Mouse (Mus musculus) heart, embryonic 14.5 days (tissue): ENCODE measurements at regions not wholly inside any gene's neighbourhood (a gene's known extent, or its start where the extent isn't known, plus 50 kb on each side); places are given as distances from the start of the nearest gene placed in this dataset.
A peak's percentile ranks its signal among the peaks of the same experiment; 100 is the strongest.

Source experiments
- ATAC-seq: fragments of 200-750 bp; cut with Nextera tagmentation; 2 replicates; pipeline ENCODE4 v1.8.0; 2017; ENCODE audit warnings: low read depth, moderate TSS enrichment; ENCODE audit not compliant: insufficient number of reproducible peaks, insufficient read depth, low FRiP score
- H3K27ac ChIP-seq, 2 experiments: fragments of 200-500 bp in 1 of 2; fragments of 300-500 bp in 1 of 2; sonication (generic) in 1 of 2; replicated peaks in 1 of 2; 2 replicates each; pipeline ENCODE4 v1.5.1; 2012 to 2014; ENCODE audit warnings: low read depth in 2 of 2, low read length in 2 of 2, control low read depth in 1 of 2, mild to moderate bottlenecking in 1 of 2, mixed read lengths in 1 of 2; ENCODE audit not compliant: control insufficient read depth in 1 of 2, insufficient read depth in 1 of 2
- H3K27me3 ChIP-seq: fragments of 300-500 bp; sonication (generic); 2 replicates; pipeline ENCODE4 v1.6.1; 2014; ENCODE audit warnings: mild to moderate bottlenecking, low read length, control low read depth; ENCODE audit not compliant: control insufficient read depth, insufficient read depth
- H3K36me3 ChIP-seq: fragments of 300-500 bp; sonication (generic); 2 replicates; pipeline ENCODE4 v1.6.1; 2014; ENCODE audit warnings: mild to moderate bottlenecking, control low read depth, low read length, mixed read lengths; ENCODE audit not compliant: control insufficient read depth, insufficient read depth
- H3K4me1 ChIP-seq, 2 experiments: fragments of 200-500 bp in 1 of 2; fragments of 300-500 bp in 1 of 2; sonication (generic) in 1 of 2; 2 replicates each; pipeline ENCODE4 v1.6.1; 2012 to 2014; ENCODE audit warnings: low read length in 2 of 2, control low read depth in 1 of 2, mixed read lengths in 1 of 2; ENCODE audit not compliant: control insufficient read depth in 2 of 2, insufficient read depth in 2 of 2
- H3K4me2 ChIP-seq: fragments of 300-500 bp; sonication (generic); 2 replicates; pipeline ENCODE4 v1.6.1; 2014; ENCODE audit warnings: mild to moderate bottlenecking, low read length
- H3K4me3 ChIP-seq, 2 experiments: fragments of 200-500 bp in 1 of 2; fragments of 300-500 bp in 1 of 2; sonication (generic) in 1 of 2; 2 replicates each; pipeline ENCODE4 v1.5.1; 2012 to 2014; ENCODE audit warnings: low read length in 2 of 2, mild to moderate bottlenecking in 2 of 2, control low read depth in 1 of 2, low read depth in 1 of 2, moderate library complexity in 1 of 2; ENCODE audit not compliant: control insufficient read depth in 1 of 2, insufficient read depth in 1 of 2
- H3K9ac ChIP-seq: fragments of 300-500 bp; sonication (generic); 2 replicates; pipeline ENCODE4 v1.6.1; 2014; ENCODE audit warnings: mild to moderate bottlenecking, low read length
- H3K9me3 ChIP-seq: fragments of 300-500 bp; sonication (generic); 2 replicates; pipeline ENCODE4 v1.6.1; 2016; ENCODE audit warnings: low read length, control low read depth; ENCODE audit not compliant: control insufficient read depth
- WGBS: fragments of 180-500 bp; shearing (Covaris S2); extraction: QIAGEN DNeasy Blood & Tissue Kit; methylation state at CpG from one replicate; pipeline ENCODE4 v1.1.7; 2014; 5-methylcytosine and 5-hydroxymethylcytosine counted together

DNA sequence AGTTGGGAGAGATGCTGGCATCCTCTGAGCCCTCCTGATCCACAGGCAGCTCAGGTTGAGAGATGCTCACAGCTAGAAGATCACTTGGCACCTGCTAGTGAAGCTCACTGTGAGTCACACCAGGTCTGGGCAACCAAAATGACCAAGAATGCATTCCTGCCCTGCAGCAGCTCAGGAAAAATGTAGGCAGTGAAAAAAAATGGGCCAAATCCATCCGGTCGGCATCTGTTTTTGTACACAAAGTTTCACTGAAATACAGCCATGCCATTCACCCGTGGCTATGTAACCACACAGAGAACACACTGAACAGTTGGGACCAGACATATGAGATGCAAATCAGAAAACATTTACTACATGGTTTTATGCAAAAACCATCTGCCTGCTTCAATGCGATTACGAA lies 135.1 kb downstream of the Tomm20 start:
- H3K4me2 ChIP-seq: no peak overlapping the region
- H3K27ac ChIP-seq: no peak overlapping the region
- no peaks in the 10 kb centered on the region for H3K36me3 ChIP-seq
- ATAC-seq: no peak
- no peak overlapping the region for H3K9ac ChIP-seq
- no peaks in the 10 kb centered on the region for H3K27me3 ChIP-seq
- H3K9me3 ChIP-seq: peaks cover 7% of the 10 kb centered on the region; the same call in 1 of the 2 replicates
- H3K4me3 ChIP-seq: no peak overlapping the region
- 92% methylated on average over 5 of the region's 5 CpGs for WGBS
- peaks cover 19 to 22% of the 10 kb centered on the region in 2 experiments for H3K4me1 ChIP-seq

DNA sequence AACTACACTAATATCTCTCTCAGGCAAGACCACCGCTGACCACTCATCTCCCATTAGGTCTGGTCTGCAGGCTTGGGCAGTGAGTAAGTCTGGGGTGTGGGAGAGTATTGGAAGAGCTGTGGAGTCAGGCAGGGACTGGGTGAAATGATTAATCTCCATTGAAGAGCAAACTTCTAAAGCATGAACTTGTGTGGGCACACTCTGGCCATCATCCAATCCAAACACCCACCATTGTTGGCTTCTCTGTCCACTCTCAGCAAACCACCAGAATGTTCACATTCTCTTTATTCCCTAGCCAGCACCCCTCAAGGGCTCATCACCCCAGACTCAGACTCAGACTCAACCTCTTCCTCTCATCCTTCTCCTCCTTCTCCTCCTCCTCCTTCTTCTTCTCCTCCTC lies 136.3 kb downstream of the Tomm20 start:
- H3K27me3 ChIP-seq: no peaks in the 10 kb centered on the region
- ATAC-seq: no peak
- no peak overlapping the region for H3K9ac ChIP-seq
- H3K4me3 ChIP-seq: no peak overlapping the region
- no peaks in the 10 kb centered on the region for H3K36me3 ChIP-seq
- peaks cover 21 to 27% of the 10 kb centered on the region in 2 experiments for H3K4me1 ChIP-seq
- 69% methylated on average over 1 of the region's 1 CpGs for WGBS
- H3K27ac ChIP-seq: no peak overlapping the region
- H3K9me3 ChIP-seq: peaks cover 7% of the 10 kb centered on the region; the same call in 1 of the 2 replicates
- H3K4me2 ChIP-seq: no peak overlapping the region

DNA sequence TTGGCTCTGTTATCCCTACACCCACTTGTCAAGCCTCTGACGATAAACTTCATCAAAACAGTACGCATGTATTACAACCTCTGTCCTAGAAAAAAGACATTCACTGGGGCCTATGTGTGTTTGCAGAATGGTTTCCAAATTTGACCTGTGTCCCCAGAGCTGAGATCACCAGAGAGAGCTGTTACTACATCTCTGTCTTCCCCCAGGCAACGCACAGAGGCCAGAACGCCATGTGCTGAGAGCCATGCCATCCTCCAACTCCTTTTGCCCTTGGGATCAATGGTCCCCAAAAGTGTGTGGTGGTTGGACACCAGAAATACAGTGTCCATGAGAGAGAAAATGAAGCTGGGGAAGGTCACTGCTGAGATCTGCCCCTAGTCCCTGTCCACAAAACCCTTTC lies 137.1 kb downstream of the Tomm20 start:
- Histone ChIP-seq H3K27me3 (no peaks in the 10 kb centered on the region), H3K4me2 (no peak overlapping the region), H3K4me1 (peaks cover 21 to 27% of the 10 kb centered on the region in 2 experiments), H3K27ac (no peak overlapping the region), H3K4me3 (no peak overlapping the region), H3K36me3 (no peaks in the 10 kb centered on the region), H3K9me3 (peaks cover 6% of the 10 kb centered on the region; the same call in 1 of the 2 replicates), H3K9ac (no peak overlapping the region)
- 93% methylated on average over 4 of the region's 4 CpGs for WGBS
- ATAC-seq: no peak

DNA sequence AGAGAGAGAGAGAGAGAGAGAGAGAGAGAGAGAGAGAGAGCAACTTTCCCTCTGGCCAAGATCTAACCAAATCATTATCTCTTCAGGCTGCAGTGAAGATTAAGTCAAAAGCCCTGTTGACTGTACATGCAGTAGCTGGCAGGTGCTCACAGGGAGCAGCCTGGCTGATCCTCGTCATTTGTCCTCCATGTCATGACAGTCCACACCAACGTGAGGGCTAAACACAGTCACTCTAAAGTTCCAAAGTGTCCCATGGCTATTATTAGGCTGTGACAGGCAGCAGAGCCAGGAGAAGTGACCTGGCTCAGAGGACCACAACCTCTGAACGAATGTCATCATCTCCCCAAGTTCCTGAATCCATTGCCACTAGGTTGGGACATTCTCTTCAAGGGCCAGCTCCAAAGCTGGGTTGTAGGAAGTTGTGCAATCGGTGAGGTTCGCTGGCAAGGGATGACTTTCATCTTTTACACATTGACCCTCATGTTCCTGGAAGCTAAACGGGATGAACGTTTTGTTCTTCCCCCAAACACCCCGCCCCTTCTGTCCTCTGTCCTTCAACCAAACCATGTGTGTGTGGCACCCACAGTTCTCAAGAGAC lies 138.4 kb downstream of the Tomm20 start:
- peak overlapping the region in 1 of 2 experiments; percentile 90; a peak in 2 of 4 replicates for H3K27ac ChIP-seq
- no peak overlapping the region for H3K4me3 ChIP-seq
- H3K4me2 ChIP-seq: no peak overlapping the region
- H3K9me3 ChIP-seq: no peaks in the 10 kb centered on the region
- ATAC-seq: no peak
- 60% methylated on average over 8 of the region's 8 CpGs for WGBS
- no peaks in the 10 kb centered on the region for H3K36me3 ChIP-seq
- peaks cover 21 to 27% of the 10 kb centered on the region in 2 experiments for H3K4me1 ChIP-seq
- H3K27me3 ChIP-seq: no peaks in the 10 kb centered on the region
- no peak overlapping the region for H3K9ac ChIP-seq

DNA sequence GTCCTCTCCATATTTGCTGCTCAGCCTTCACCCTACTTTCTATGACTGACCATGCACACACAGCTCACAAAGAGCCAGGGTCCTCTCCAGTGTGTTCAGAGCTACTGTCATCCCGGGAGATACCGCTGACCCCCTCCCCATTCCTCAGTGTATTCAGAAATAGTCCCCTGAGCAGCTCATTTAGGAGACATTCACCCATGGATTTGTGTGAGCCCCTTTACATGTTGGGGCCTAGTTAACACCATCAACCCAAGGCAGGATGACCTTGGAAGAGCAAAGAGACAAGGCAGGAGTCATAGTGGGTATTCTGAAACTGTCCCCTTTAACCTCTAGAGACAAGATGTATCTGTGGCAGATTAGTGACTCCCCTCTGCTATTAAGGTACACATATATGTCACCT lies 139.1 kb downstream of the Tomm20 start:
- WGBS: 91% methylated on average over 2 of the region's 2 CpGs
- no peaks in the 10 kb centered on the region for H3K36me3 ChIP-seq
- H3K4me2 ChIP-seq: no peak overlapping the region
- no peaks in the 10 kb centered on the region for H3K27me3 ChIP-seq
- no peak for ATAC-seq
- H3K27ac ChIP-seq: peak overlapping the region; percentile 75 to 90
- H3K9me3 ChIP-seq: no peaks in the 10 kb centered on the region
- H3K4me3 ChIP-seq: no peak overlapping the region
- no peak overlapping the region for H3K9ac ChIP-seq
- peaks cover 21 to 27% of the 10 kb centered on the region in 2 experiments for H3K4me1 ChIP-seq

DNA sequence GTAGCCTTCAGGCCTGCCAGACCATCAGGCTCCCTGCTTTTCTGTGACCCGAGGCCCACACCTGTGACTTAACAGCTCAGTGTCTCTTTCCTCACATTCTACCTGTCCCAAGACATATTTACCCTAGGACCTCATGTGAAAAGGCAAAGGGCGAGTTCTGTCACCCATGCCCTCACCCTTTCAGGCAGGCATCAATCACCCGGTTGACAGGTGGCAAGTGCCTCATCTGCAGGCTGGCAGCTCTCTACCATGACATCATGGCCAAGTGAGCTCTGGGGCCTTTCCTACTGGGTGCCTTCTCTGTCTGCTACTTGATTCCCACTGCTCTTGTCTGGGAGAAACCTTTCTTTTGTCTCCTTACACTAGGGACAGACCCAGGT lies 139.5 kb downstream of the Tomm20 start:
- Histone ChIP-seq H3K9ac (no peak overlapping the region; the same call in 1 of the 2 replicates), H3K36me3 (no peaks in the 10 kb centered on the region)
- 76% methylated on average over 3 of the region's 3 CpGs for WGBS

DNA sequence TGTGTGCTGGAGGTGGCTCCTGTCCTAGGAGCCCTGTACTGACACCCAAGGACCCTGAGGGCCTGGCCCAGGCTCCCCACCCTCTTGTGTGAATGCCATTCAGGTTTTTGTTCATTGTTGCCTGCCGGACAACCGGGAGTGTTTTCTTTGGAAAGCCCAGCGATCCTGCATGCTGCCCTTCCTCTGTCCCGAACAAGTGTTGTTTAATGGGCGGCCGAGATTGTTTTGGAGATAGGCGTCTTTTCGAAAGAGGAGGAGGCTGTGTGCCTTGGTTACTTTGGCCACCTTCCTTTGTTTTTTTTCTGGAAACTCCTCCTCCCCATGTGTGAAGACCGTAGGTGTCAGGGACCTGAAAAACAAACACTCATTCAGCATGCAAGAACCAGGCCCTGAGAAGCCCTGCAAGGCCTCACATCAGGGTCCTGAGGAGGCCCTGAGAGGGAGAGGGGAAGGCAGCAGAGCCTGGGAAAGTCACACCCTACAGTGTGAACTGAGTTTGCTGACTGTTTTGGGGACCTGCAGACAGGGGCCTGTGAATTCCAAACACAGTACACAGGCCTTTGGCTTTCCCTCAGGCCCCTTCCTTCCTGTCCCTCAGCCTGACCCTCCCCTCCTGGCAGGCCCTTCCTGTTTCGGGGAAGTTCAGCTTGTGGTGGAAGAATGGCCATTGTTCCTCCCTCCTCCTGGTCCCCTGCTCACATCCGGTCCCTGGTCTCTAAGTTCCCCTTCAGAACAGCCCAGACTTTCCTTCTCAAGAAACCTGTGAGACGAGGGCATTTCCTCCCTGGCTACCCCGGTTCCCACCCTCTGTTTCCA lies 140.1 kb downstream of the Tomm20 start:
- H3K27ac ChIP-seq: peak overlapping the region; percentile 82 to 90
- no peak overlapping the region for H3K4me2 ChIP-seq
- no peaks in the 10 kb centered on the region for H3K36me3 ChIP-seq
- no peaks in the 10 kb centered on the region for H3K27me3 ChIP-seq
- peaks cover 21 to 27% of the 10 kb centered on the region in 2 experiments for H3K4me1 ChIP-seq
- 63% methylated on average over 13 of the region's 13 CpGs for whole genome bisulfite sequencing
- H3K9me3 ChIP-seq: no peaks in the 10 kb centered on the region
- no peak overlapping the region for H3K4me3 ChIP-seq
- H3K9ac ChIP-seq: peak overlapping the region; percentile 44; the same call in 1 of the 2 replicates
- ATAC-seq: peak; percentile 83

More for the DNA sequence above, 139.5 kb downstream of the Tomm20 start:
- H3K27me3 ChIP-seq: no peaks in the 10 kb centered on the region
- ATAC-seq: no peak
- no peaks in the 10 kb centered on the region for H3K9me3 ChIP-seq
- no peak overlapping the region for H3K4me3 ChIP-seq
- no peak overlapping the region for H3K4me2 ChIP-seq
- H3K27ac ChIP-seq: peak overlapping the region; percentile 75 to 90
- H3K4me1 ChIP-seq: peaks cover 21 to 27% of the 10 kb centered on the region in 2 experiments
